Mouse (Mus musculus): Measurements from ENCODE around the gene Olfr30. TPM values are rescaled to one million over a fixed set of nuclear protein-coding genes. Genes with fewer than 3 reads are reported as not detected.

Gene Olfr30
- polyA plus RNA-seq, 1 experiment from 2014 or later: not detected

DNA sequence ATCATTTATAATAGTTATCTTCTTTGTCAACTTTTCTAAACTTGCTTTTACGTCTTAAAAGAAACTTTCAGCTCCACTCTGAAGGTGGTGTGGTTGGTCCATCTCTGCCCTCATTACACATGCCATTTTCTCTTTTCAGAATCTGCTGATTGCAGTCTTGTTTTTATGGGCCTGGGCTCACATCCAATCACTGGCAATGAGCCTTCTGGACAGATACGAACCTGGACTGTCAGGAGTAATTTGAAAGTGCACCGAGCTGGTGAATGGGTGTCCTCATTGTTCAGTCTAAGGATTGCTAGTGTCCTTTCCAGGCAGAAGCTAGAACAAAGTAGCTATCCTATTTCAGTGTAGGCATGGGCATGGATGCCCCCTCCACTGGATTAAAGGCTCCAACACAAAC is 54.0 kb downstream of the Olfr30 start:
- Histone ChIP-seq H3K9me3 (replicated peaks) (no peaks in the 10 kb centered on the region), H3K4me1 (replicated peaks) (no peaks in the 10 kb centered on the region), H3K36me3 (no peaks in the 10 kb centered on the region), H3K4me2 (no peak overlapping the region), H3K4me3 (no peak overlapping the region), H3K9ac (no peak overlapping the region), H3K27me3 (no peaks in the 10 kb centered on the region), H3K27ac (no peak overlapping the region)
- WGBS: 54% methylated on average over 3 of the region's 3 CpGs
- ATAC-seq (replicated peaks; ENCODE audit: insufficient number of reproducible peaks, insufficient read depth, low FRiP score, low read depth): no peak

Other genes with a start within 250 kb of the Olfr30 start
- gene 4930438A08Rik, start 187.5 kb downstream of the Olfr30 start, polyA plus RNA-seq (2015; fragmentation: Nextera tagmentation; extraction: Ambion mirVana): not detected in 2 replicates
- gene Zfp692, start 155.2 kb downstream of the Olfr30 start, polyA plus RNA-seq (2015; fragmentation: Nextera tagmentation; extraction: Ambion mirVana): 12.1 and 15.9 TPM in 2 replicates
- gene Zfp672, start 131.9 kb downstream of the Olfr30 start, polyA plus RNA-seq (2015; fragmentation: Nextera tagmentation; extraction: Ambion mirVana): 31.6 and 33.1 TPM in 2 replicates
- gene Sh3bp5l, start 131.5 kb downstream of the Olfr30 start, polyA plus RNA-seq (2015; fragmentation: Nextera tagmentation; extraction: Ambion mirVana): 27.6 and 29.9 TPM in 2 replicates
- not detected in 2 replicates for gene Lypd8, start 83.2 kb downstream of the Olfr30 start, polyA plus RNA-seq (2015; fragmentation: Nextera tagmentation; extraction: Ambion mirVana)
- gene 1810065E05Rik, start 41.2 kb downstream of the Olfr30 start, polyA plus RNA-seq (2015; fragmentation: Nextera tagmentation; extraction: Ambion mirVana): not detected in 2 replicates
- not detected in 2 replicates for gene Gm12253, start 29.7 kb downstream of the Olfr30 start, polyA plus RNA-seq (2015; fragmentation: Nextera tagmentation; extraction: Ambion mirVana)
- not detected in 2 replicates for gene Lypd9, start 9.3 kb downstream of the Olfr30 start, polyA plus RNA-seq (2015; fragmentation: Nextera tagmentation; extraction: Ambion mirVana)
- not detected in 2 replicates for gene Olfr332, start 30.3 kb upstream of the Olfr30 start, polyA plus RNA-seq (2015; fragmentation: Nextera tagmentation; extraction: Ambion mirVana)
- not detected in 2 replicates for gene Olfr331, start 40.3 kb upstream of the Olfr30 start, polyA plus RNA-seq (2015; fragmentation: Nextera tagmentation; extraction: Ambion mirVana)
- gene Olfr330, start 72.6 kb upstream of the Olfr30 start, polyA plus RNA-seq (2015; fragmentation: Nextera tagmentation; extraction: Ambion mirVana): 0.11 TPM in 1 of 2 replicates, not detected in the other
- not detected in 2 replicates for gene Olfr329-ps, start 84.2 kb upstream of the Olfr30 start, polyA plus RNA-seq (2015; fragmentation: Nextera tagmentation; extraction: Ambion mirVana)
- gene Olfr328, start 93.4 kb upstream of the Olfr30 start, polyA plus RNA-seq (2015; fragmentation: Nextera tagmentation; extraction: Ambion mirVana): not detected in 2 replicates
- 0.06 TPM in 1 of 2 replicates, not detected in the other for gene Olfr224, start 108.3 kb upstream of the Olfr30 start, polyA plus RNA-seq (2015; fragmentation: Nextera tagmentation; extraction: Ambion mirVana)
- not detected in 2 replicates for gene Olfr325, start 115.5 kb upstream of the Olfr30 start, polyA plus RNA-seq (2015; fragmentation: Nextera tagmentation; extraction: Ambion mirVana)
- not detected in 2 replicates for gene Olfr324, start 132.8 kb upstream of the Olfr30 start, polyA plus RNA-seq (2015; fragmentation: Nextera tagmentation; extraction: Ambion mirVana)
- not detected in 2 replicates for gene 2210407C18Rik, start 153.8 kb upstream of the Olfr30 start, polyA plus RNA-seq (2015; fragmentation: Nextera tagmentation; extraction: Ambion mirVana)
- not detected in 2 replicates for gene Olfr323, start 168.2 kb upstream of the Olfr30 start, polyA plus RNA-seq (2015; fragmentation: Nextera tagmentation; extraction: Ambion mirVana)
- 0.16 and 0.44 TPM in 2 replicates for gene Trim58, start 178.2 kb upstream of the Olfr30 start, polyA plus RNA-seq (2015; fragmentation: Nextera tagmentation; extraction: Ambion mirVana)
- gene Olfr322, start 196.5 kb upstream of the Olfr30 start, polyA plus RNA-seq (2015; fragmentation: Nextera tagmentation; extraction: Ambion mirVana): not detected in 2 replicates
- gene Olfr320, start 218.8 kb upstream of the Olfr30 start, polyA plus RNA-seq (2015; fragmentation: Nextera tagmentation; extraction: Ambion mirVana): not detected in 2 replicates
- gene Olfr319, start 236.9 kb upstream of the Olfr30 start, polyA plus RNA-seq (2015; fragmentation: Nextera tagmentation; extraction: Ambion mirVana): not detected in 2 replicates